Mouse (Mus musculus) heart, embryonic 13.5 days (tissue): ENCODE measurements around the gene Igsf21. TPM values are rescaled to one million over a fixed set of nuclear protein-coding genes. Genes with fewer than 3 reads are reported as not detected.

ENCODE experiments used
- ATAC-seq: fragments of 200-750 bp; cut with Nextera tagmentation; 2 replicates; pipeline ENCODE4 v1.8.0; 2017; ENCODE audit warnings: moderate TSS enrichment; ENCODE audit not compliant: insufficient number of reproducible peaks, low FRiP score, low TSS enrichment; ENCODE audit errors: extremely low read depth
- H3K27ac ChIP-seq: fragments of 300-500 bp; sonication (generic); replicated peaks from 2 replicates; pipeline ENCODE4 v1.5.1; 2015; ENCODE audit warnings: moderate library complexity, mild to moderate bottlenecking, inconsistent platforms
- H3K27me3 ChIP-seq: fragments of 300-500 bp; sonication (generic); replicated peaks from 2 replicates; pipeline ENCODE4 v1.6.1; 2015; ENCODE audit warnings: mild to moderate bottlenecking, inconsistent platforms
- H3K36me3 ChIP-seq: fragments of 300-500 bp; sonication (generic); 2 replicates; pipeline ENCODE4 v1.6.1; 2015; ENCODE audit warnings: mild to moderate bottlenecking, inconsistent platforms
- H3K4me1 ChIP-seq: fragments of 300-500 bp; sonication (generic); 2 replicates; pipeline ENCODE4 v1.6.1; 2015; ENCODE audit warnings: inconsistent platforms
- H3K4me2 ChIP-seq: fragments of 300-500 bp; sonication (generic); 2 replicates; pipeline ENCODE4 v1.6.1; 2015; ENCODE audit warnings: inconsistent platforms, mild to moderate bottlenecking, moderate library complexity
- H3K4me3 ChIP-seq: fragments of 300-500 bp; sonication (generic); 2 replicates; pipeline ENCODE4 v1.5.1; 2015; ENCODE audit warnings: moderate library complexity, mild to moderate bottlenecking, inconsistent platforms
- H3K9ac ChIP-seq: fragments of 300-500 bp; sonication (generic); 2 replicates; pipeline ENCODE4 v1.6.1; 2015; ENCODE audit warnings: inconsistent platforms, mild to moderate bottlenecking, moderate library complexity
- H3K9me3 ChIP-seq: fragments of 300-500 bp; sonication (generic); 2 replicates; pipeline ENCODE4 v1.6.1; 2016; ENCODE audit warnings: inconsistent platforms
- WGBS: fragments of 180-500 bp; shearing (Covaris S2); methylation state at CpG from one replicate; pipeline ENCODE4 v1.1.7; 2015; ENCODE audit warnings: mixed read lengths; 5-methylcytosine and 5-hydroxymethylcytosine counted together
- polyA plus RNA-seq: library from polyadenylated mRNA; unstranded; fragments of >200 nt; fragmentation: Nextera tagmentation; extraction: Ambion mirVana; gene quantifications from 2 replicates; pipeline ENCODE4 v1.2.1, GENCODE M21; 2015

Igsf21 gene
- polyA plus RNA-seq, 1 experiment from 2014 or later: 0.13 TPM

GRCm38 (mm10) chr4:140069563-140070330 lies 176.8 kb downstream of the Igsf21 start:
- no peak for ATAC-seq
- no peak overlapping the region for H3K4me2 ChIP-seq
- peaks cover 7% of the 10 kb centered on the region for H3K4me1 ChIP-seq
- H3K9ac ChIP-seq: no peak overlapping the region
- H3K9me3 ChIP-seq: no peaks in the 10 kb centered on the region
- no peak overlapping the region for H3K4me3 ChIP-seq
- no peaks in the 10 kb centered on the region for H3K36me3 ChIP-seq
- WGBS: 6% methylated on average over 14 of the region's 15 CpGs
- H3K27ac ChIP-seq: no peak overlapping the region
- H3K27me3 ChIP-seq: peaks cover 47% of the 10 kb centered on the region

DNA sequence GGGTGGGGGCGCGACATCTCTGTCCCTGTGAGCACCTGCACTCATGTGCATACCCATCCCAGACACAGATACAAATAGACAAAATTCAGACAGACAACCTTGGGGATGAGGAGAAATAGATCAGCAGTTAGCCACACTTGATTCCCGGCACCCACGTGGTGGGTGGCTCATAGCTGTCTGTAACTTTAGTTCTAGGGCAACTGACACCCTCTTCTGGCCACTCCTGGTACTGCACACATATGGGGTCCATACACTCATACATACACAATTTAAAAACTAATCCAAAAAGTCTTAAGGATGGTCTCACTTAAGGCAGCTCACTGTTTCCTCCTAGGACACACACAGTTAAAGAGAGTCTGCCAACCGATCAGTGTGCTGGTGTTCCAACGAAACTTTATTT lies 178.1 kb downstream of the Igsf21 start:
- H3K27ac ChIP-seq: no peak overlapping the region
- peaks cover 47% of the 10 kb centered on the region for H3K27me3 ChIP-seq
- no peak for ATAC-seq
- peaks cover 7% of the 10 kb centered on the region for H3K4me1 ChIP-seq
- no peaks in the 10 kb centered on the region for H3K36me3 ChIP-seq
- H3K4me3 ChIP-seq: no peak overlapping the region
- no peaks in the 10 kb centered on the region for H3K9me3 ChIP-seq
- H3K9ac ChIP-seq: no peak overlapping the region
- no peak overlapping the region for H3K4me2 ChIP-seq
- WGBS: 89% methylated on average over 6 of the region's 6 CpGs

DNA sequence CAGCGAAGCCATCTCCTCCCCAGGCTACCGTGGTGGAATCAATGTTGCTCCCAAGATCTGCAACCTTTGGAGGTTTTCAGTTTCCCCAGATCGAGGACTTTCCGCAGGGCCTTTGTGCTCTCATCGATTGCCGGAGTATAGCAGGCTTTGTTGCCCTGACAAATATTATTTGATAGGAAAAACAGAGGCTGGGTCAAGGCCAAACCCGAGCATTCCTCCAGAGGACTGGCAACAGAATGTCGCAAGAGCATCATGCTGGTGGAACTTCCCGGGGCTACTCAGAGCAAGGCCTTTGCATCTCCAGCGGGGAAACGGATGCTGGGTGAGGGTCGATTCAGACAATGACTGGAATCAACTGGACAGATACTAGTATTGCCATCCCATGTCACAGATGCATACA lies 180.6 kb downstream of the Igsf21 start:
- H3K27me3 ChIP-seq: peaks cover 27% of the 10 kb centered on the region
- 84% methylated on average over 12 of the region's 12 CpGs for WGBS

GRCm38 (mm10) chr4:140063153-140063671 lies 183.4 kb downstream of the Igsf21 start:
- no peak for ATAC-seq
- WGBS: 83% methylated on average over 13 of the region's 13 CpGs

More for the DNA sequence above, 180.6 kb downstream of the Igsf21 start:
- no peaks in the 10 kb centered on the region for H3K9me3 ChIP-seq
- H3K36me3 ChIP-seq: no peaks in the 10 kb centered on the region
- no peak overlapping the region for H3K27ac ChIP-seq
- H3K4me1 ChIP-seq: peaks cover 7% of the 10 kb centered on the region
- H3K4me2 ChIP-seq: no peak overlapping the region
- H3K4me3 ChIP-seq: no peak overlapping the region
- no peak overlapping the region for H3K9ac ChIP-seq
- no peak for ATAC-seq

DNA sequence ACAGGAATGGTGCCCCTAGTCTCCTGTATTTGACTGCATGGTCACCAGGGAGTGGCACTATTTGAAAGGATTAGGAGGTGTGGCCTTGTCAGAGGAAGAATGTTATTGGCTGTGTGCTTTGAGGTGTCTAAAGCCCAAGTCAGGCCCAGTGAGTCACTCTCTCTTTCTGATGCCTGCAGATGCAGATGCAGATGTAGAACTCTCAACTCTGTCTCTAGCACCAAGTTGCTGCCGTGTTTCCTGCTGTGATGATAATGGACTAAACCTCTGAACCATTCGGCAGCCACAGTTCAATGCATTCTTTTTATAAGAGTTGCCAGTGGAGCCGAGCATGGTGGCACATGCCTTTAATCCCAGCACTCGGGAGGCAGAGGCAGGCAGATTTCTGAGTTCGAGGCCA lies 186.3 kb downstream of the Igsf21 start:
- Histone ChIP-seq H3K36me3 (no peaks in the 10 kb centered on the region), H3K4me3 (no peak overlapping the region), H3K9me3 (0 out of 2 replicates have a peak, but pooled peaks cover 3% of the 10 kb centered on the region), H3K4me1 (no peaks in the 10 kb centered on the region), H3K4me2 (no peak overlapping the region), H3K27me3 (peaks cover 18% of the 10 kb centered on the region; the same call in 1 of the 2 replicates), H3K27ac (no peak overlapping the region), H3K9ac (no peak overlapping the region)
- WGBS: 79% methylated on average over 5 of the region's 5 CpGs
- no peak for ATAC-seq

More at GRCm38 (mm10) chr4:140063153-140063671, 183.4 kb downstream of the Igsf21 start:
- Histone ChIP-seq H3K27me3 (peaks cover 9% of the 10 kb centered on the region; the same call in 1 of the 2 replicates), H3K4me2 (no peak overlapping the region), H3K4me3 (no peak overlapping the region), H3K27ac (no peak overlapping the region), H3K36me3 (no peaks in the 10 kb centered on the region), H3K9me3 (no peaks in the 10 kb centered on the region), H3K4me1 (no peaks in the 10 kb centered on the region), H3K9ac (no peak overlapping the region)

GRCm38 (mm10) chr4:140053042-140053441 lies 193.5 kb downstream of the Igsf21 start:
- H3K27me3 ChIP-seq: peaks cover 18% of the 10 kb centered on the region; the same call in 1 of the 2 replicates
- no peak overlapping the region for H3K4me3 ChIP-seq
- H3K4me2 ChIP-seq: no peak overlapping the region
- WGBS: 67% methylated on average over 7 of the region's 7 CpGs
- H3K9me3 ChIP-seq: peaks cover 11% of the 10 kb centered on the region; the same call in 1 of the 2 replicates
- H3K27ac ChIP-seq: no peak overlapping the region
- H3K36me3 ChIP-seq: no peaks in the 10 kb centered on the region
- no peak for ATAC-seq
- H3K9ac ChIP-seq: no peak overlapping the region
- no peaks in the 10 kb centered on the region for H3K4me1 ChIP-seq

- 47% methylated on average over 11 of the region's 11 CpGs for WGBS
- Histone ChIP-seq H3K4me2 (no peak overlapping the region), H3K27me3 (peaks cover 16% of the 10 kb centered on the region; the same call in 1 of the 2 replicates), H3K4me1 (no peaks in the 10 kb centered on the region), H3K27ac (no peak overlapping the region), H3K4me3 (no peak overlapping the region), H3K36me3 (no peaks in the 10 kb centered on the region), H3K9ac (no peak overlapping the region), H3K9me3 (peaks cover 11% of the 10 kb centered on the region; the same call in 1 of the 2 replicates)
- no peak for ATAC-seq
These were observed 194.0 kb downstream of the Igsf21 start for GRCm38 (mm10) chr4:140052575-140052974.

- Histone ChIP-seq H3K4me1 (peaks cover 5% of the 10 kb centered on the region; the same call in 1 of the 2 replicates), H3K27me3 (peaks cover 5% of the 10 kb centered on the region), H3K9ac (no peak overlapping the region), H3K9me3 (peaks cover 9% of the 10 kb centered on the region; the same call in 1 of the 2 replicates), H3K4me2 (no peak overlapping the region), H3K27ac (no peak overlapping the region), H3K4me3 (no peak overlapping the region), H3K36me3 (no peaks in the 10 kb centered on the region)
- WGBS: 57% methylated on average over 10 of the region's 10 CpGs
- ATAC-seq: no peak
These were observed 198.7 kb downstream of the Igsf21 start for GRCm38 (mm10) chr4:140047807-140048362.

GRCm38 (mm10) chr4:140043953-140044352 lies 202.6 kb downstream of the Igsf21 start:
- H3K27me3 ChIP-seq: peaks cover 27% of the 10 kb centered on the region
- H3K4me1 ChIP-seq: peaks cover 5% of the 10 kb centered on the region; the same call in 1 of the 2 replicates
- no peak overlapping the region for H3K4me3 ChIP-seq
- peaks cover 7% of the 10 kb centered on the region; the same call in 1 of the 2 replicates for H3K9me3 ChIP-seq
- no peak overlapping the region for H3K4me2 ChIP-seq
- no peak overlapping the region for H3K27ac ChIP-seq
- no peaks in the 10 kb centered on the region for H3K36me3 ChIP-seq
- no peak for ATAC-seq
- no peak overlapping the region for H3K9ac ChIP-seq
- 31% methylated on average over 12 of the region's 12 CpGs for WGBS

GRCm38 (mm10) chr4:140038586-140039411 lies 207.8 kb downstream of the Igsf21 start:
- Histone ChIP-seq H3K9ac (no peak overlapping the region), H3K9me3 (peaks cover 7% of the 10 kb centered on the region; the same call in 1 of the 2 replicates), H3K27ac (no peak overlapping the region), H3K27me3 (peaks cover 74% of the 10 kb centered on the region), H3K36me3 (no peaks in the 10 kb centered on the region), H3K4me1 (peaks cover 11% of the 10 kb centered on the region), H3K4me2 (no peak overlapping the region), H3K4me3 (no peak overlapping the region)
- no peak for ATAC-seq
- WGBS: 3% methylated on average over 26 of the region's 26 CpGs
